Mouse (Mus musculus) B cell, adult 2 months (primary cell): Measurements from ENCODE around the gene Gm28308.

Experiments
- DNase-seq, 2 experiments: peaks; one replicate each; pipeline ENCODE4 v3.0.0; 2022

Gm28308 gene

GRCm38 (mm10) chr6:52182793-52183192 is 30.3 kb downstream of the Gm28308 start:
- DNase-seq, result no peak

- no peak for DNase-seq
Observed at GRCm38 (mm10) chr6:52182030-52182429, 31.1 kb downstream of the Gm28308 start.

- DNase-seq, result no peak
Observed at GRCm38 (mm10) chr6:52180726-52181125, 32.4 kb downstream of the Gm28308 start.

GRCm38 (mm10) chr6:52180213-52180710 is 32.9 kb downstream of the Gm28308 start:
- no peak for DNase-seq

GRCm38 (mm10) chr6:52179690-52180089 is 33.4 kb downstream of the Gm28308 start:
- DNase-seq, result no peak

- DNase-seq, result no peak
Observed at GRCm38 (mm10) chr6:52178918-52179665, 34.0 kb downstream of the Gm28308 start.

- no peak for DNase-seq
Observed at GRCm38 (mm10) chr6:52177806-52178205, 35.3 kb downstream of the Gm28308 start.

GRCm38 (mm10) chr6:52177061-52177735 is 35.9 kb downstream of the Gm28308 start, which contains the start of gene 5730596B20Rik:
Gene 5730596B20Rik (plus strand): TSS chr6:52177498.
- DNase-seq, result no peak

- no peak for DNase-seq
Observed at GRCm38 (mm10) chr6:52176391-52176790, 36.7 kb downstream of the Gm28308 start.

- no peak for DNase-seq
Observed at GRCm38 (mm10) chr6:52175864-52176263, 37.3 kb downstream of the Gm28308 start.

GRCm38 (mm10) chr6:52174968-52175751 is 38.0 kb downstream of the Gm28308 start:
- DNase-seq, result no peak

- DNase-seq, result no peak
Observed at GRCm38 (mm10) chr6:52173648-52174047, 39.5 kb downstream of the Gm28308 start.

GRCm38 (mm10) chr6:52172501-52172900 is 40.6 kb downstream of the Gm28308 start:
- no peak for DNase-seq

- DNase-seq, result no peak
Observed at GRCm38 (mm10) chr6:52171938-52172337, 41.2 kb downstream of the Gm28308 start.

GRCm38 (mm10) chr6:52171331-52171730 is 41.8 kb downstream of the Gm28308 start:
- no peak for DNase-seq

GRCm38 (mm10) chr6:52170898-52171223 is 42.3 kb downstream of the Gm28308 start:
- DNase-seq, result no peak

GRCm38 (mm10) chr6:52170166-52170897 is 42.8 kb downstream of the Gm28308 start:
- no peak for DNase-seq

GRCm38 (mm10) chr6:52169499-52170165 is 43.5 kb downstream of the Gm28308 start:
- DNase-seq, result no peak

- no peak for DNase-seq
Observed at GRCm38 (mm10) chr6:52168191-52169055, 44.7 kb downstream of the Gm28308 start.

GRCm38 (mm10) chr6:52167736-52168161 is 45.4 kb downstream of the Gm28308 start:
- no peak for DNase-seq

- no peak for DNase-seq
Observed at GRCm38 (mm10) chr6:52167176-52167575, 46.0 kb downstream of the Gm28308 start.
